Mouse (Mus musculus): ENCODE data around the gene Gm20388. TPM values are rescaled to one million over a fixed set of nuclear protein-coding genes. Genes with fewer than 3 reads are reported as not detected.

The Gm20388 gene
- polyA plus RNA-seq, 1 experiment: 59.3 TPM

GRCm38 (mm10) chr8:120419675-120420074 is 509.0 kb downstream of the Gm20388 start:
- no peak for DNase-seq (ENCODE audit: low read depth)
- TF ChIP-seq POLR2A (IDR thresholded peaks at IDR 0.05; ENCODE audit: borderline replicate concordance, extremely low read depth, insufficient read depth, insufficient read length, poor library complexity, severe bottlenecking) (no peak), CTCF (IDR thresholded peaks at IDR 0.05; ENCODE audit: borderline replicate concordance, extremely low read depth, insufficient read depth, insufficient read length) (no peak)

- TF ChIP-seq POLR2A (IDR thresholded peaks at IDR 0.05; ENCODE audit: borderline replicate concordance, extremely low read depth, insufficient read depth, insufficient read length, poor library complexity, severe bottlenecking): no peak
- no peak for TF ChIP-seq CTCF (IDR thresholded peaks at IDR 0.05; ENCODE audit: borderline replicate concordance, extremely low read depth, insufficient read depth, insufficient read length)
- no peak for DNase-seq (ENCODE audit: low read depth)
These were observed 509.6 kb downstream of the Gm20388 start for GRCm38 (mm10) chr8:120420226-120420625.

- peak; percentile 54 for DNase-seq (ENCODE audit: low read depth)
- TF ChIP-seq CTCF (IDR thresholded peaks at IDR 0.05; ENCODE audit: borderline replicate concordance, extremely low read depth, insufficient read depth, insufficient read length) (no peak), POLR2A (IDR thresholded peaks at IDR 0.05; ENCODE audit: borderline replicate concordance, extremely low read depth, insufficient read depth, insufficient read length, poor library complexity, severe bottlenecking) (no peak)
These were observed 511.0 kb downstream of the Gm20388 start for GRCm38 (mm10) chr8:120421638-120422037.

GRCm38 (mm10) chr8:120422236-120422635 is 511.6 kb downstream of the Gm20388 start:
- no peak for DNase-seq (ENCODE audit: low read depth)
- no peak for TF ChIP-seq POLR2A (IDR thresholded peaks at IDR 0.05; ENCODE audit: borderline replicate concordance, extremely low read depth, insufficient read depth, insufficient read length, poor library complexity, severe bottlenecking)
- TF ChIP-seq CTCF (IDR thresholded peaks at IDR 0.05; ENCODE audit: borderline replicate concordance, extremely low read depth, insufficient read depth, insufficient read length): no peak

DNA sequence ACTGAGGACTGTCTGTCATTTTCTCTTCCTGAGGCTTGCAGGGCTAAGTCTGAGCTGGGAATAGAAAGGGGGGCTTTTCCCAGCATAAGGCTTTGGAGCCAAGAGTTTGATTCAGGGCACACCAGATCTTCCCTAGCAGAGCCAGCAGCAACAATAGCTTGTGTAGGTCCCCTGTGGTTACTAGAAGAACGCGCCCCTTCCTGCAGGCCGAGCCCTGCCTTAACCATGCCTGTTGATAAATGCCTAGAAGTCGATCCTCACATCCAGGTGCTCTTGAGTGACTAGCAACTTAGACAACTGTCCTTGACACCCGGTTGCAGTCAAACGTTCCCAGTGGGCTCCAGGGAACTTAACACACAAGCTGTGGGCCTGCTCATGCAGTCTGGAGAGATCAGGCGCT is 512.9 kb downstream of the Gm20388 start:
- peak; percentile 60 for DNase-seq (ENCODE audit: low read depth)

GRCm38 (mm10) chr8:120424829-120425198 is 514.2 kb downstream of the Gm20388 start:
- TF ChIP-seq POLR2A (IDR thresholded peaks at IDR 0.05; ENCODE audit: borderline replicate concordance, extremely low read depth, insufficient read depth, insufficient read length, poor library complexity, severe bottlenecking): no peak
- no peak for TF ChIP-seq CTCF (IDR thresholded peaks at IDR 0.05; ENCODE audit: borderline replicate concordance, extremely low read depth, insufficient read depth, insufficient read length)
- no peak for DNase-seq (ENCODE audit: low read depth)

More for the DNA sequence above, 512.9 kb downstream of the Gm20388 start:
- TF ChIP-seq POLR2A (IDR thresholded peaks at IDR 0.05; ENCODE audit: borderline replicate concordance, extremely low read depth, insufficient read depth, insufficient read length, poor library complexity, severe bottlenecking): no peak
- no peak for TF ChIP-seq CTCF (IDR thresholded peaks at IDR 0.05; ENCODE audit: borderline replicate concordance, extremely low read depth, insufficient read depth, insufficient read length)

DNA sequence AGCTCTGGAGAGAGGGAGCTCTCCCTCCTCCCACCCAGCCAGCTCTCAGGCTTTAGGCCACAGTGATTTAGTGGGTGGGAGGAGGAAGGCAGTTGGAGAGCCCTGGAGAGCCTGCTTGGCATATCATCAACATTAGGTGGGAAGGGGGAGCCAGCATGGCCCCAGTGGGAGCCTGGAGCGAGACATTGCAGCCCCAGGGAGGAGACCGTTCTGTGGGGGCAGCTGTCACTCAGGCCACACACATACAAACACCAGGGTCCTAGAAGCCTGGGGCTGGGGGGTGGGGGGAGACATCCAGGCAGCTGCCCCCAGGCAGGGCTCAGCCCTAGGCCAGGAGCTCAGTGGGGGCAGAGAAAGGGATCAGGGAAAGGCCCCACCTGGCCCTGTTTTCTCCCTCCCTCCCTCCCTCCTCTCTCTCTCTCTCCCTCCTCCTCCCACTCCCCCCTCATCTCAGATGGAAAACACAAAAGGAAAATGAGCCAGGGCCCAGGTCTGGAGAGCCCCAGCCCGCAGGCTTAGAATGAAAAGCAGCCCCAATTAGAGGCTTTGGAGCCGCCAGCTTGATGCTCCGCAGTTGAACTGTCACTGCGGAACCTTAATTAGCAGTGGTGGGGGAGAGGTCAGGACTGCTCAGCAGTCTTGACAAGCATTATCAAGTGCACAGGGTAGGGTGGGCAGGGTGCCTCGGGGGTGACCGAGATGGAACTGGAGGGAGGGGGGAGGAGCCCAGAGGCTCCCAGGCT is 514.7 kb downstream of the Gm20388 start:
- TF ChIP-seq CTCF (IDR thresholded peaks at IDR 0.05; ENCODE audit: borderline replicate concordance, extremely low read depth, insufficient read depth, insufficient read length) (no peak), POLR2A (IDR thresholded peaks at IDR 0.05; ENCODE audit: borderline replicate concordance, extremely low read depth, insufficient read depth, insufficient read length, poor library complexity, severe bottlenecking) (no peak)
- DNase-seq (ENCODE audit: low read depth): peak; percentile 98

DNA sequence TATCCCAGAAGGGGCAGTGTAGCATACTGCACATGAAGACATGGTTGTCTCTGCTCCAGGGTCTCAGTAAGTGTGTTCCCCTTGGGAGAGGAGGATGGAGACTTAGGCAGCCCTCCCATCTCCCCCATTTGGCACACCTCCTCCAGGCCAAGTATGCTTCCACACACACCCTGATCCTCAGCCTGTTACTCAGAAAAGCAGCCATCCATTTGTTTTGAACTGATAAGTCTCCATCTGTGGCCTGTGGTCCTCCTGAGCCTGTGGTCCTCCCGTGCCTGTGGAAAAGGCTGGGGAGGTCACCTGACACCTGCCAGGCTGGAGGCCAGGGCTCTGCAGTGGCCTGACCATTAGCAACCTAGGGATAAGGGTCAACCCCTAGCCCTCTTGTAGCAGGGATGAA is 515.5 kb downstream of the Gm20388 start:
- no peak for DNase-seq (ENCODE audit: low read depth)
- TF ChIP-seq CTCF (IDR thresholded peaks at IDR 0.05; ENCODE audit: borderline replicate concordance, extremely low read depth, insufficient read depth, insufficient read length): no peak
- TF ChIP-seq POLR2A (IDR thresholded peaks at IDR 0.05; ENCODE audit: borderline replicate concordance, extremely low read depth, insufficient read depth, insufficient read length, poor library complexity, severe bottlenecking): no peak

- TF ChIP-seq CTCF (IDR thresholded peaks at IDR 0.05; ENCODE audit: borderline replicate concordance, extremely low read depth, insufficient read depth, insufficient read length) (no peak), POLR2A (IDR thresholded peaks at IDR 0.05; ENCODE audit: borderline replicate concordance, extremely low read depth, insufficient read depth, insufficient read length, poor library complexity, severe bottlenecking) (no peak)
- peak; percentile 88 for DNase-seq (ENCODE audit: low read depth)
These were observed 516.2 kb downstream of the Gm20388 start for GRCm38 (mm10) chr8:120426622-120427385.

DNA sequence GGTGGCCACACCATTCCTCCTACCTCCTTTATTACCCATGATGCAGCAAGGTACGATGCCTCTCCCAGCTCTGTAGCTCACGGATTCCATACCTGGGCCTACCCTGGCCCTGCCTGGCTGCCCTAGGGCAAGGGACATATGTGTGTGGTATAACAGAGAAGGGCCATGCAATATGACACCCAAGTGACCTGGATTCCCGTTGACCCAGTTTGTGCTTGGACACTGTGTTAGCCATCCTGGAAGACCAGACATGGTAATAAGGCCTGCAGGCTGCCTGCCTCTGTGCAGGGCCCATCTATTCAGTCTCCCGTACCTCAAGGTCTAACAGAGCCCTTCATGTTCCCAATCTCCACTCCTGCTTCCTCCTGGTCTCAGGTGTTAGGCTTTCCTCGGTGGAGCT is 517.9 kb downstream of the Gm20388 start:
- DNase-seq (ENCODE audit: low read depth): no peak
- TF ChIP-seq CTCF (IDR thresholded peaks at IDR 0.05; ENCODE audit: borderline replicate concordance, extremely low read depth, insufficient read depth, insufficient read length) (no peak), POLR2A (IDR thresholded peaks at IDR 0.05; ENCODE audit: borderline replicate concordance, extremely low read depth, insufficient read depth, insufficient read length, poor library complexity, severe bottlenecking) (no peak)

DNA sequence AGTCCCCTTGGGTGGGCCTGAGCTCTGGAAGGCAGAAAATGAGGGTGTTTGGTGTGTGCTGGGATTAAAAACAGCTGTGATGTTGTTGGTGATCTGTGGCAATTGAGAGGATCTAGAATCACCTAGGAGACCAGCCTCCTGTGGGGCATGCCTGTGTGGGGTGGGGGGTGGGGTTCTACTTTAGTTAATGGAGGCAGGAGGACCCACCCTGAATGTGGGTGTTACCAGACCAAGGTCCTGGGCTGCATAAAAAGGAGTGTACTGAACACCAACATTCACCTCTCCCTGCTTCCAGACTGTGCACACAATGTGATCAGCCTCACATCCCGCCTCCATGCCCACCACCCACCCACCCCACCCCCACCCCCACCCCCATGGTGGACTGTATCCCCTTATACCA is 518.5 kb downstream of the Gm20388 start:
- no peak for DNase-seq (ENCODE audit: low read depth)
- no peak for TF ChIP-seq POLR2A (IDR thresholded peaks at IDR 0.05; ENCODE audit: borderline replicate concordance, extremely low read depth, insufficient read depth, insufficient read length, poor library complexity, severe bottlenecking)
- no peak for TF ChIP-seq CTCF (IDR thresholded peaks at IDR 0.05; ENCODE audit: borderline replicate concordance, extremely low read depth, insufficient read depth, insufficient read length)

Measured in brain, embryonic 14.5 days (tissue).